Mouse (Mus musculus): ENCODE measurements around the gene C1rb.
"Not testable (repeated sequence)": the region's sequence is repeated elsewhere in the genome, so short reads cannot be mapped to it uniquely, and the experiment has no call there.

The C1rb gene

GRCm38 (mm10) chr6:124602031-124602430, 31.9 kb downstream of the C1rb start:
- DNase-seq, result no peak

- DNase-seq, result no peak
Measured at GRCm38 (mm10) chr6:124625612-124626011, 55.5 kb downstream of the C1rb start.

GRCm38 (mm10) chr6:124626184-124626583, 56.1 kb downstream of the C1rb start:
- not testable (repeated sequence) for DNase-seq

GRCm38 (mm10) chr6:124630763-124631162, 60.7 kb downstream of the C1rb start:
- DNase-seq, result no peak
